In the genomic region with DNA sequence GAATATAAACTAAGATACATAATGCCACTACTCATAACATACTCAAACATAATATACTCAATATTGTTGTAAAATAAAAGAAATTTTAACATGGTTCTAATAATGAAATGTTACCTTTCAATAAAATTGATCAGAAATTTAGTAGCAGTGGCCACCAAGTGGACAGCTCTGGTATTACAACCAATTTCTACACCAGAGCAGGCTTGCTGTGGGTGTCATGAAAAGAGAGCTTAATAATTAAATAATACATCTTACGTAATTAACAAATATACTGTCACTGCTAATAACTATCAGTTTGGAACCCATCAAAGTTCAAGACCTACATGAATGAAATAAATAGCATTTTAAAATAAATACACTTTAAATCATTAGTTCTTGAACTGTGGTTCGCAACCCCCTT, we compare ENCODE assay signal across 7 mouse cellular contexts.
DNase-seq lines count a peak whose midpoint lies in the region; ATAC-seq and TF ChIP-seq lines count a peak whose summit lies in the region.

No protein-coding gene starts in this region.

- H3K4me3 ChIP-seq in limb, embryonic 11.5 days (ENCODE audit: low read depth, low read length): no peak overlapping the region
- H3K4me3 ChIP-seq in limb, embryonic 10.5 days: no peak overlapping the region
- no peak overlapping the region for H3K4me3 ChIP-seq in cerebellum, adult 2 months (replicated peaks; ENCODE audit: insufficient read depth, low read depth, low read length)
- H3K4me3 ChIP-seq in hindbrain, postnatal 0 days (ENCODE audit: low read length): no peak overlapping the region

- TF ChIP-seq POLR2A in cerebellum, adult 2 months (IDR thresholded peaks at IDR 0.05; ENCODE audit: borderline replicate concordance, insufficient read depth, low read length): no peak

- intact Hi-C loops in left cerebral cortex, postnatal 25 days (cut with DNase I): loop anchor here (10.0 kb wide), 1 partner anchor 1096 kb away; no protein-coding TSS in a partner anchor

- WGBS in limb, embryonic 11.5 days: 60% methylated on average over 2 of the region's 2 CpGs
- WGBS in limb, embryonic 10.5 days: 66% methylated on average over 2 of the region's 2 CpGs
- 61% methylated on average over 2 of the region's 2 CpGs for WGBS in cerebellum, adult 2 months
- WGBS in hindbrain, postnatal 0 days: 68% methylated on average over 2 of the region's 2 CpGs

- DNase-seq in limb, embryonic 11.5 days (ENCODE audit: low spot score): peak; percentile 52
- no peak for DNase-seq in limb, embryonic 10.5 days (ENCODE audit: low spot score)
- DNase-seq in Muller cell, postnatal 12 days (ENCODE audit: inconsistent ontology term): peak; percentile 20
- peak; percentile 14 to 33 for DNase-seq in cerebellum, adult 2 months
- peak; percentile 77 for DNase-seq in hindbrain, postnatal 0 days (ENCODE audit: low spot score)
- DNase-seq in left cerebral cortex, postnatal 25 days (ENCODE audit: low spot score in 2 of 2): peak; percentile 46 to 50
- peak; percentile 12 for DNase-seq in skeletal muscle tissue, adult 2 months (ENCODE audit: low read depth, low spot score)

- ATAC-seq in limb, embryonic 11.5 days (ENCODE audit: insufficient number of reproducible peaks, low FRiP score, low TSS enrichment, low read depth): no peak
- no peak for ATAC-seq in hindbrain, postnatal 0 days

- H3K36me3 ChIP-seq in limb, embryonic 11.5 days (ENCODE audit: control insufficient read depth, insufficient read depth, low read length): no peaks in the 10 kb centered on the region
- no peaks in the 10 kb centered on the region for H3K36me3 ChIP-seq in limb, embryonic 10.5 days
- no peaks in the 10 kb centered on the region for H3K36me3 ChIP-seq in hindbrain, postnatal 0 days (ENCODE audit: insufficient read depth, low read length)

- no peaks in the 10 kb centered on the region for H3K9me3 ChIP-seq in limb, embryonic 11.5 days (ENCODE audit: control insufficient read depth, low read length)
- no peaks in the 10 kb centered on the region for H3K9me3 ChIP-seq in limb, embryonic 10.5 days (replicated peaks)
- no peaks in the 10 kb centered on the region for H3K9me3 ChIP-seq in hindbrain, postnatal 0 days (ENCODE audit: low read length)

- H3K27ac ChIP-seq in limb, embryonic 11.5 days (replicated peaks; ENCODE audit: low read depth, low read length): no peak overlapping the region
- H3K27ac ChIP-seq in limb, embryonic 10.5 days: no peak overlapping the region
- H3K27ac ChIP-seq in cerebellum, adult 2 months (ENCODE audit: insufficient read depth, low read length): no peak overlapping the region
- no peak overlapping the region for H3K27ac ChIP-seq in hindbrain, postnatal 0 days

- H3K4me2 ChIP-seq in limb, embryonic 11.5 days (ENCODE audit: low read depth, severe bottlenecking): no peak overlapping the region
- no peak overlapping the region for H3K4me2 ChIP-seq in hindbrain, postnatal 0 days (ENCODE audit: low read depth, low read length)

- H3K4me1 ChIP-seq in limb, embryonic 11.5 days (ENCODE audit: control insufficient read depth, insufficient read depth, low read length): no peaks in the 10 kb centered on the region
- no peaks in the 10 kb centered on the region for H3K4me1 ChIP-seq in limb, embryonic 10.5 days
- H3K4me1 ChIP-seq in cerebellum, adult 2 months (ENCODE audit: control insufficient read depth, insufficient read depth, low read length): no peaks in the 10 kb centered on the region
- no peaks in the 10 kb centered on the region for H3K4me1 ChIP-seq in hindbrain, postnatal 0 days (ENCODE audit: insufficient read depth, low read length)

- TF ChIP-seq CTCF in cerebellum, adult 2 months (IDR thresholded peaks at IDR 0.05; ENCODE audit: borderline replicate concordance, insufficient read depth, low read depth, low read length): no peak
- peak; percentile 74 for TF ChIP-seq CTCF in hindbrain, postnatal 0 days (IDR thresholded peaks at IDR 0.05; ENCODE audit: low read depth)

- no peak overlapping the region for H3K9ac ChIP-seq in limb, embryonic 11.5 days (ENCODE audit: low read length)
- no peak overlapping the region for H3K9ac ChIP-seq in hindbrain, postnatal 0 days (replicated peaks; ENCODE audit: low read length)

- no peaks in the 10 kb centered on the region for H3K27me3 ChIP-seq in limb, embryonic 11.5 days (ENCODE audit: control insufficient read depth, insufficient read depth, low read length)
- no peaks in the 10 kb centered on the region for H3K27me3 ChIP-seq in limb, embryonic 10.5 days (ENCODE audit: low read depth, poor library complexity, severe bottlenecking)
- no peaks in the 10 kb centered on the region for H3K27me3 ChIP-seq in cerebellum, adult 2 months (ENCODE audit: control insufficient read depth, insufficient read depth, low read length)
- H3K27me3 ChIP-seq in hindbrain, postnatal 0 days (ENCODE audit: insufficient read depth, low read length): no peaks in the 10 kb centered on the region
